Mouse (Mus musculus) monocyte, adult 5-6 weeks (primary cell): ENCODE results near the gene Sept10. TPM values are rescaled to one million over a fixed set of nuclear protein-coding genes. Genes with fewer than 3 reads are reported as not detected.

Experiments used
- ATAC-seq: fragments of 153-309, 156-312 bp; replicated peaks from 2 replicates; pipeline ENCODE4 v1.8.0; 2017; ENCODE audit warnings: mild to moderate bottlenecking; ENCODE audit not compliant: low TSS enrichment, insufficient number of reproducible peaks, severe bottlenecking, poor library complexity, low FRiP score
- total RNA-seq: library from RNA; stranded (forward); fragments of 200-1000, 200-491, 200-594 nt; gene quantifications from 3 replicates; pipeline ENCODE4 v1.2.3, GENCODE M21; 2017

Gene Sept10
- total RNA-seq, 1 experiment from 2014 or later: 33.3 TPM

GRCm38 (mm10) chr10:59235227-59235626, 13.6 kb upstream of the Sept10 start:
- ATAC-seq: peak; percentile 41

DNA sequence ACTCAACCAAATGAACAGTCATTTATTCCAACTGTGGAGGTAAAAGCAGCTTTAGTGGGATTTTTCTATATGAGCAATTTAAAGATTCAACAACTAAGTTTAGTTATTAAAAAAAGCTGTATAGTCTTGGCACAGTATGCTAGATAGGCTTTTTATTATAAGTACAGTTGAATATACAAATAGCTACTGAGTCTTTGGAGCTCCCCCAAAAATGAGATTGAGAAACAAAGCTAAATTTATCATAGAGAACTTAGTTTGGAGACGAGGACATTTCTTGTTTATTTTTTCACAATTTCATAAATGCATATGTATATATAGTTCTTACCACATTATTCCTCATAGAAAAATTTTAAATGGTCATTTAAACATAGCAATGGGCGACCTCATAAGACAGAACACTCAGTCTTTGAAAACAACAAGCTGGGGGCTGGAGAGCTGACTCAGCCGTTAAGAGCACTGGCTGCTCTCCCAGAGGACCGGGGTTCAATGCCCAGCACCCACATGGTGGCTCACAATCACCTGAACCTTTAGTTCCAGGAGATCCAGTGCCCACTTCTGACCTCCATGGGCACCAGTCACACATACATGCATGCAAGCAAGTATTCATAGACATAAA, 7.7 kb upstream of the Sept10 start:
- no peak for ATAC-seq

- ATAC-seq: no peak
These were observed 3.5 kb upstream of the Sept10 start for GRCm38 (mm10) chr10:59225137-59225536.

DNA sequence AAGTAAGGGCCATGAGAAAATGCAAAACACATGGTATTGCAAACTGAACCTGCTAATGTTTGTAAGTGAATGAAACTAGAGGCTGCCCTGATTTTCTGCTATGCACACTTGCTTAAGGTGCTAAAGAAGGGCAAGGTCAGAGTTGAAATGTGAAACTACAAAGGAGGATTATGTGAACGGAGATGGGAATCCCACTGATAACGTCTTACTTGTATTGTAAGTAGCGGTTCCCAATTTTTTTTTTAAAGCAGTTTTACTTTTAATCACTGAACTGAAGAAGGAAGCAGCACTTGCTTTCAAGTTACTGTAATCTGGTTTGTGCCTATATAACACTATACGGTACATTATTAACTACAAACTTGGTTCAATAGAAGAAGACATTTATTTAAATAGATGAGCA, 2.2 kb upstream of the Sept10 start:
- no peak for ATAC-seq

DNA sequence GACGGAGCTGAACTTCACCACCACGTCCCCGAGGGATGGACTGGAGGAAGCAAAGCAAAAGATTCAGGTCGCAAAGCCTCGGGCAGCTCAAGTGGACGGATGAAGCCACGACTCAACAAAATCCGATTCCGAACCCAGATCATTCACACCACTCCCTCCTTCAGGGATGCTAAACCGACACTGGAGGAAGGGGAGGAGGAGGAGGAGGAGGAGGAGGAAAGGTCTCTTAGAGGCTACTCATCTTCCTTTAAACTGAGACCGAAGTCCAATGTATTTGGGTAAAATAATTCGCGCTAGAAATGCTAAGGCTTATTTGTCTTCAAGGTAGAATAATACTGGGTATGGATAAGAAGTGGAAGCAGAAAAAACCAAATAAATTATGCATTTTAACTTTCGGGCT, 1.7 kb upstream of the Sept10 start:
- ATAC-seq: no peak

DNA sequence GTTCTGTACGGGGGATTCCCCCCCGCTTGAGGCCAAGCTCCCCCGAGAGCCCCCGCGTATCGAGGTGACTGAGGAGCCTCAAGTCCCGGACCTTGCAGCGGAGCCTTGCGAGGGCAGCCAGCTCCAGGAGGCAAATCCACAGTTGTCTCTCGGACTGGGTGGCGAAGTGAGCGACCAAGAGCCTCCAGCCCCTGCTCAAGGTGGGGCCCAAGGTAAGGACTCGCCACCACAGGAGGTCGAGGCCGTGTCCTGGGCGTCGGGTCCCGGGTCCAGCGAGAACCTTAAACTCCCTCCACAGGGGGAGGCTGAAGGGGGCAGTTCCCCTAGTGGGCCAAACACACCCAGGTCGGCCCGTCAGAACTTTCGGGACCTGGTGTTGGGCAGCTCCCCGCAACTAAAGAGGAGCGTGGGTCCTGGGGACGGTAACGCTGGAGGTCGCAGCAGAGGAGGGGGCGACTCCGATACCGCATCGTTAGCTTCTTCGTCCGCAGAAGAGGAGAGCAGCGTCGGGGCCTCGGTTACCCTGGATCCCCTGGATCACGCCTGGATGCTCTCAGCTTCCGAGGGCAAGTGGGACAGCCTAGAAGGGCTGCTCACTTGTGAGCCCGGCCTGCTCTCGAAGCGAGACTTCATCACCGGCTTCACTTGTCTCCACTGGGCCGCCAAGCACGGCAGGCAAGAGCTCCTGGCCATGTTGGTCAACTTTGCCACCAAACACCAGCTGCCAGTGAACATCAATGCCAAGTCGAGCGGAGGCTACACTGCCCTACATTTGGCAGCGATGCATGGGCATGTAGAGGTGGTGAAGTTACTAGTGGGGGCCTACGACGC, 839 bp upstream of the Sept10 start:
- peak; percentile 7; the same call in 1 of the 2 replicates for ATAC-seq

DNA sequence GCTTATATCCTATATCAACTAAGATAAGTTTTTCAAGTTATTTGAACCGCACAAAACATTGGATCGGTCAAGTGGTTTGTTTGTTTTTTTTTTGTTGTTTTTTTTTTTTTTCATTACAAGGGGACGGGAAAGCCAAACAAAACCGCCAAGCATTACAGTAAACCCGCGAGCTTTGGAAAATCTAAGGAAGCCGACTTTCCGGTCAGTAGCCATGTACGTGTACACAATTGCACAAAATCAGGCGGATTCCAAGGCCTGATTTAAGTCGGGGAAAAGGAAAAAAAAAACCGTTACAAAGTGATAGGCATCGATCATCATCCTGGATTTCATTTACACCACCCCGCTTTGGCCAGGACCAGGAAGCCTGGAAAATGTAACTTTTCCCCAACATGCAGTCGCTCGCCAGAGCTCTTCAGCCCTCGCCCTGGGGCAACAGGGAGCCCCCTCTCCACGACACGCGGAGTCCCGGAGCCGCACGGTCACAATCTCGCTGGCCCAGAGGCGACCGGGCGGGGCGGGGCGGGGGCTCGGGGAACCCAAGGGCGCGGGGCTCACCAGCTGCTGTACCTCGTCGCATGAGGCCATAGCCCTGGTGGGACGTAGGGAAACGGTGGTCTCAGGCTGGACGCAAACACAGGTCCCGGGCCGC, 699 bp downstream of the Sept10 start:
- ATAC-seq: no peak

DNA sequence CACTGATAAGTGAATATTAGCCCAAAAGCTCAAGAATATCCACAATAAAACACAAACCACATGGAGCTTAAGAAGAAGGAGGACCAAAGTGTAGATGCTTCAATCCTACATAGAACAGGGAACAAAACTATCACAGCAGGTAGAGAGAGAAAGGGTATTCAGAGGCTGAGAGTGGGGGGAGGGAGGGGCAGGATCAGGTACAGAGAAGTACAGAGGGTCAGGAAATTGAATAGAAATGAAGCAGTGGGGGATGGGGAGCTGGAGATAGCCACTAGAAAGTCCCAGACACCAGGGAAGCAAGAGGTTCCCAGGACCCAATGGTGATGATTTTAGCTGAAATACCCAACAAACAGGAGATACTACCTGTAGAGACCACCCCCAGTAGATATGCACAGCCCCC, 21.6 kb downstream of the Sept10 start:
- no peak for ATAC-seq

DNA sequence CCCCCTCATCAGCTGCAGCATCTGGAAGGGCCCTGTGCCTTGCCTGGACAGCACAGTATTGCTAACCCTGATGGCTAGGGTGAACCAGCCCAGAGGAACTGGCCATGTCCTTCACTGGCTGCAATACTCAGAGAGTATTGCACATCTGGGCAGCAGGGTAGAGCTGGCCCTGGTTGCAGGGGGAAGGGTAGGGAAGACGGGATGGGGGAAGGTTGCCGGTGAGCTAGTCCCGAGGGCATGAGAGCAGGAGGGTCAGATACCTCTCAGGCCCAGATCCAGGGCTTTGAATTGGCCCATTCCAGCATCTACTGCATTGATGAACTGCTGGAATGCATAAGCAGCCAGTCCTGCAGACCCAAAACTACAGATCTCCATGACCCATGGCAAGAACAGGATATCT, 24.9 kb downstream of the Sept10 start:
- ATAC-seq: no peak

GRCm38 (mm10) chr10:59194891-59195290, 26.8 kb downstream of the Sept10 start:
- no peak for ATAC-seq

GRCm38 (mm10) chr10:59182306-59182705, 39.3 kb downstream of the Sept10 start:
- ATAC-seq: no peak

- ATAC-seq: no peak
These were observed 42.0 kb downstream of the Sept10 start for GRCm38 (mm10) chr10:59179620-59180019.

GRCm38 (mm10) chr10:59172539-59172938, 49.1 kb downstream of the Sept10 start:
- ATAC-seq: no peak

DNA sequence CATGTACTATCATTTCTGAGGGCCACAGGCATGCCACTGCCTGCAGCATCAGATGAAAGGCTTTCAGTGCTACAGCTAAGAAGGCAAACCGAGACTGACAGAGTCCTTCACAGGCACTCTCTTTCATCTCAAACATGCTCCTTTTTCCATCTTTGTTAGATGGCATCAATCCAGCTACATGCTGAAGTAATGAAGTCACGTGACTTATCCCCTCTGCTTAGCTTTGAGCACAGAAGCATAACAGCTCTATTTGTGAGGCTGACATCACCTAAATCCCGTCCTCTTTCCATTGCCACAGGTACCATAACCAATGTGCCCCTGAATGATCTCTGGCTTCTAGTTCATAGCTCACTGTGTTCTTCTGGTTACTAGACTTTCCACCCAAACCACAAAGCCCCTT, 50.6 kb downstream of the Sept10 start:
- no peak for ATAC-seq

DNA sequence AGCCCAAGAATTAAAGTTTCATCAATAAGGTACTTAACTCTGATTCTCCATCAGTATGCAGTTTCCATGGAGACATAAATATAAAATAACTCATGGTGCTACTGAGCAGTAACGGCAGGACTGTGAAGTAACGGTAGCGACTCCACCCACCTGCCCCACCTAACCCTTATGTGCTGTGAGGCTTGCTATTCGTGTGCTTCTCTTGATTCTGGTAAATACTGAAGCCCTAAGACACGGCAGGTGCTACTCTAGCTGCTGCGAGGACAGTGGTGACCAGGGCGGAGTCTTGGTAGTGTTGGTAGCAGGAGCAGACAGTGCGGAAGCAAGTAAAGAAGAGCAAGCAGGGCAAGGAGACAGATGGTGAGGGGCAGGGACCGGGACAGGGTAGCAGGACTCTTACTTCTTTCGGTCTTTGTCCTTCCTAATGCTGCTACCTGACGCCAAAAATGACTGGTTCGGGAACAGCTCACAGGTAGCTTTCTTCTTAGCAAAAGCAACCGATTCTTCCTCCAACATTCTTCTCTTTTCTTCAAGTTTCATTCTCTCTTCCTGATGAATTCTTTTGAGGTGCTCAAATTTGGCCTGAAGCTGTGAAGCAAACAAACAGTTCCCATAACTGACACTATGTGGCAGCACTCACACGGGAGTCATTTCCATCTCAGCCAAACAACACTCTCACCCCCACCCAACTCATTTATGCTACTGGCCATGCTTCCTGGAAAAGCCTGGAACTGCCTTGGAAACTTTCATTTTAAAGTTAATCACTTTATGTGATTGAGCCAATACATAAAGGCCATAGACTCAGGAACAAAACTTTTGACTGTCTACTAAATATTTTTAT, 55.3 kb downstream of the Sept10 start:
- 0 out of 2 replicates have a peak, but pooled peaks have one; percentile 56 for ATAC-seq

GRCm38 (mm10) chr10:59162185-59162897, 59.3 kb downstream of the Sept10 start:
- ATAC-seq: no peak

DNA sequence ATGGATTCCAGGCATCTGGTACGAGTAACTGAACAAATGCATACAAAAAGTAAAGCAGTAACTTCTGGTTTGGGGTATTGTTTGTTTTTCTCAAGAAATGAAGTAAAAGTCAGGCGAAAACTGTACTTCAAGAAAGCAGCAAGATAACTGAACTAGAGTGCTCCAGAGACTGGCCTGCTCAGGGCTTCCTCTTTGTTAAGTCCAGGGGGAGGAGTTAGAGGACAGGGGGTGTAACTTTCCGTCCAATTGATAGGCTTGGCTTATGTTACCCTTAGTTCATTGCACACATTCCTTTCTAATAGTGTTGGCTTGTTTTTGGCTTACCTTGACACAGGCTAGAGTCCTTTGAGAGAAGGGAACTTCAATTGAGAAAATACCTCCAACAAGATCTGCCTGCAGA, 63.0 kb downstream of the Sept10 start:
- no peak for ATAC-seq

DNA sequence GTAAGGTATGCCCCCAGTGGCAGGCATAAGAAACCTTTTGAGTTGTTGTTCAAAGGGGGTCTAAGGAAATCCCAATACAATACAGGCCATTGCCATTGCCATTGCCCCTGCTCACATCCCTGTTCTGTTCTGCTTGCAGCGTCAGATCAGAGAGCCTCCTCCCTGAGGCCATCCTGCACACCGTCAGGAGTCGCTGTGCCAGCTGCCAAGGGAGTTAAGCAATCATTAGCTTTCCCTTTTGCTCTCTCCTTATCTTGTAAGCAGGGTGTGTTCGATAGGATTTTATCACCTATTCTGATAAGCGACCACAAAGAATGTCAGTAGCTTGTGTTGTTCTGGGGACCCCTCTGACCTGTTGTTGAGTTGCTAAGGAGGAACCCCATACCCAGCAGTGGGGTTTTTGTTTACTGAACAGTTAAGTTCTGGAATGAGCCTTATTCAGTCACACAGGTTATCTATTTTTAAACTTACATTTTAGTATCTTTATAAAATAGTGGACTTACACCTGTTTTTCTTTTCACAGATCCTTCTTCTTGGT, 69.0 kb downstream of the Sept10 start:
- ATAC-seq: no peak
